Mouse (Mus musculus): ENCODE measurements around the gene Grk5. TPM values are rescaled to one million over a fixed set of nuclear protein-coding genes. Genes with fewer than 3 reads are reported as not detected.

Grk5 gene
- polyA plus RNA-seq, 1 experiment from 2014 or later = 2.0 TPM

DNA sequence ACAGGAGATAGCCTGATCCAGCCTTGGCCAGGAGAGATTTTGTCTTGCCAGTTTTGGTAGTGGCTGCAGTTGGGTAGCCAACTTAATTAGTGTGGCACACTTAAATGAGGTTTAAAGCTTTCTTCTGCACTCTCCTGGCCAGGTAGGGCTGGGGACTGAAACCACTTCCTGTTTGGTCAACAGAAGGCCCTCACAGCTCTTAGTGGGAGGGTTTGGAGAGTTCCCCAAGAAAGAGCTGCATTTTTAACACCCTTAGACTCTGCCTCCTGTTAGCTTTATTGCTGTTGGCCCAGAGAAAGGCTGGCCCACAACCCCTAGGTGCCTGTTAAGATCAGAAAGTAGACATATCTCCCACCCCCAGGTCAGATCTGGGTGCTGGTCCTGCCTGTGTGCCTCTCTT is 45.5 kb downstream of the Grk5 start:
- no peaks in the 10 kb centered on the region for H3K9me3 ChIP-seq (replicated peaks; ENCODE audit: control insufficient read depth, low read length)
- H3K27me3 ChIP-seq (replicated peaks; ENCODE audit: control insufficient read depth, insufficient read depth, low read length) = no peaks in the 10 kb centered on the region
- H3K27ac ChIP-seq (ENCODE audit: low read depth, low read length) = no peak overlapping the region
- no peaks in the 10 kb centered on the region for H3K4me1 ChIP-seq (ENCODE audit: control insufficient read depth, insufficient read depth, low read length)
- no peak overlapping the region for H3K9ac ChIP-seq (ENCODE audit: low read length)
- H3K4me2 ChIP-seq (ENCODE audit: low read length) = no peak overlapping the region
- no peak overlapping the region for H3K4me3 ChIP-seq (ENCODE audit: low read depth, low read length)
- no peaks in the 10 kb centered on the region for H3K36me3 ChIP-seq (ENCODE audit: control insufficient read depth, insufficient read depth, low read length)
- ATAC-seq (no peak), DNase-seq (ENCODE audit: low spot score) (no peak)

GRCm38 (mm10) chr19:60939954-60940379 is 50.4 kb downstream of the Grk5 start:
- Histone ChIP-seq H3K27me3 (replicated peaks; ENCODE audit: control insufficient read depth, insufficient read depth, low read length) (no peaks in the 10 kb centered on the region), H3K9ac (ENCODE audit: low read length) (no peak overlapping the region), H3K4me3 (ENCODE audit: low read depth, low read length) (no peak overlapping the region), H3K27ac (ENCODE audit: low read depth, low read length) (no peak overlapping the region), H3K9me3 (replicated peaks; ENCODE audit: control insufficient read depth, low read length) (no peaks in the 10 kb centered on the region), H3K36me3 (ENCODE audit: control insufficient read depth, insufficient read depth, low read length) (no peaks in the 10 kb centered on the region), H3K4me1 (ENCODE audit: control insufficient read depth, insufficient read depth, low read length) (no peaks in the 10 kb centered on the region), H3K4me2 (ENCODE audit: low read length) (no peak overlapping the region)
- 80% methylated on average over 1 of the region's 1 CpGs for WGBS
- peak; percentile 5 for DNase-seq (ENCODE audit: low spot score)
- no peak for ATAC-seq

DNA sequence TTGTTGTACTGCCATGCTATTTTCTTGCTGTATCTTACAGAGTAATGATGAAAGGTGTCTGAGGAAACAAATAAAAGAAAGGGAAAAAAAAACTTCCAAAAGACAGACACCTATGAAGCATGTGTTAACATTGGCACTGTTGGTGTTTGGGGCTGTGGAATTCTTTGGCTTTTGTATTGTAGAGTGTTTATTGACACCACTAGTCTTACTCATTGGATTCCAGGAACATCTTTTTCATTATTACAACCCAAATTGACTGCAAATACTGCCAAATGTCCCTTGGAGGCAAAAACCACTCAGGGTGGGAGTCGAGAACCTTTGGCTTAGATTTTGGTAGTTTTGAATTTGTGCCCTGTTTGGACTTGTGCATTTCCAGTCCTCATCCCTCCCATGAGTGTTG is 51.3 kb downstream of the Grk5 start:
- ATAC-seq = no peak
- H3K27ac ChIP-seq (ENCODE audit: low read depth, low read length) = no peak overlapping the region
- no peaks in the 10 kb centered on the region for H3K36me3 ChIP-seq (ENCODE audit: control insufficient read depth, insufficient read depth, low read length)
- H3K27me3 ChIP-seq (replicated peaks; ENCODE audit: control insufficient read depth, insufficient read depth, low read length) = no peaks in the 10 kb centered on the region
- 91% methylated on average over 1 of the region's 1 CpGs for WGBS
- no peaks in the 10 kb centered on the region for H3K4me1 ChIP-seq (ENCODE audit: control insufficient read depth, insufficient read depth, low read length)
- H3K9me3 ChIP-seq (replicated peaks; ENCODE audit: control insufficient read depth, low read length) = no peaks in the 10 kb centered on the region
- no peak overlapping the region for H3K9ac ChIP-seq (ENCODE audit: low read length)
- H3K4me3 ChIP-seq (ENCODE audit: low read depth, low read length) = no peak overlapping the region
- H3K4me2 ChIP-seq (ENCODE audit: low read length) = no peak overlapping the region
- DNase-seq (ENCODE audit: low spot score) = no peak

- H3K4me3 ChIP-seq (ENCODE audit: low read depth, low read length) = no peak overlapping the region
- DNase-seq (ENCODE audit: low spot score) (peak; percentile 11), ATAC-seq (no peak)
- H3K4me1 ChIP-seq (ENCODE audit: control insufficient read depth, insufficient read depth, low read length) = no peaks in the 10 kb centered on the region
- no peaks in the 10 kb centered on the region for H3K27me3 ChIP-seq (replicated peaks; ENCODE audit: control insufficient read depth, insufficient read depth, low read length)
- H3K4me2 ChIP-seq (ENCODE audit: low read length) = no peak overlapping the region
- no peaks in the 10 kb centered on the region for H3K9me3 ChIP-seq (replicated peaks; ENCODE audit: control insufficient read depth, low read length)
- WGBS = 57% methylated on average over 3 of the region's 3 CpGs
- no peaks in the 10 kb centered on the region for H3K36me3 ChIP-seq (ENCODE audit: control insufficient read depth, insufficient read depth, low read length)
- no peak overlapping the region for H3K27ac ChIP-seq (ENCODE audit: low read depth, low read length)
- H3K9ac ChIP-seq (ENCODE audit: low read length) = no peak overlapping the region
Observed at GRCm38 (mm10) chr19:60945801-60946311, 56.3 kb downstream of the Grk5 start.

DNA sequence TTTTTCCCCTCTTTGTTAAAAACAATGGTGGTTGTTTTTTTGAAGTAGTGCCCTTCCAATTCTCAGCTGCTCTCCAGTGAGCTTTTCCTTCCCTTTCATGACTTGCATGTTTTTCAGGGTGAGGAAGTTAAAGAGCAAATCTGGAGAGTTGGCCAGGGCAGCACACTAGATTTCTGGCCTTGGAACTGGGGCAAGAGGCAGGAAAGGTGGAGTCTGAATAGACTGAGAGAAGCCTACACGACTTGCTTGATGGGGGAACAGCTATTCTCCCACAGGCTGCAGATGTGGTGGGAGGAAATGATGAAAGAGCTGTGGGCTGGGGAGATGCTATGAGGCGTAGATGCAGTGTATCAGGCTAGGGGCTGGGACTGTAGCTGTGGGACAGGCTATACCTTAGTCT is 57.1 kb downstream of the Grk5 start:
- Histone ChIP-seq H3K27me3 (replicated peaks; ENCODE audit: control insufficient read depth, insufficient read depth, low read length) (no peaks in the 10 kb centered on the region), H3K36me3 (ENCODE audit: control insufficient read depth, insufficient read depth, low read length) (no peaks in the 10 kb centered on the region), H3K27ac (ENCODE audit: low read depth, low read length) (no peak overlapping the region), H3K4me2 (ENCODE audit: low read length) (no peak overlapping the region), H3K9me3 (replicated peaks; ENCODE audit: control insufficient read depth, low read length) (no peaks in the 10 kb centered on the region), H3K4me3 (ENCODE audit: low read depth, low read length) (no peak overlapping the region), H3K9ac (ENCODE audit: low read length) (no peak overlapping the region), H3K4me1 (ENCODE audit: control insufficient read depth, insufficient read depth, low read length) (no peaks in the 10 kb centered on the region)
- DNase-seq (ENCODE audit: low spot score) (no peak), ATAC-seq (no peak)
- WGBS = 74% methylated on average over 2 of the region's 2 CpGs

GRCm38 (mm10) chr19:60948996-60949395 is 59.4 kb downstream of the Grk5 start:
- 9% methylated on average over 1 of the region's 1 CpGs for WGBS
- no peak overlapping the region for H3K9ac ChIP-seq (ENCODE audit: low read length)

DNA sequence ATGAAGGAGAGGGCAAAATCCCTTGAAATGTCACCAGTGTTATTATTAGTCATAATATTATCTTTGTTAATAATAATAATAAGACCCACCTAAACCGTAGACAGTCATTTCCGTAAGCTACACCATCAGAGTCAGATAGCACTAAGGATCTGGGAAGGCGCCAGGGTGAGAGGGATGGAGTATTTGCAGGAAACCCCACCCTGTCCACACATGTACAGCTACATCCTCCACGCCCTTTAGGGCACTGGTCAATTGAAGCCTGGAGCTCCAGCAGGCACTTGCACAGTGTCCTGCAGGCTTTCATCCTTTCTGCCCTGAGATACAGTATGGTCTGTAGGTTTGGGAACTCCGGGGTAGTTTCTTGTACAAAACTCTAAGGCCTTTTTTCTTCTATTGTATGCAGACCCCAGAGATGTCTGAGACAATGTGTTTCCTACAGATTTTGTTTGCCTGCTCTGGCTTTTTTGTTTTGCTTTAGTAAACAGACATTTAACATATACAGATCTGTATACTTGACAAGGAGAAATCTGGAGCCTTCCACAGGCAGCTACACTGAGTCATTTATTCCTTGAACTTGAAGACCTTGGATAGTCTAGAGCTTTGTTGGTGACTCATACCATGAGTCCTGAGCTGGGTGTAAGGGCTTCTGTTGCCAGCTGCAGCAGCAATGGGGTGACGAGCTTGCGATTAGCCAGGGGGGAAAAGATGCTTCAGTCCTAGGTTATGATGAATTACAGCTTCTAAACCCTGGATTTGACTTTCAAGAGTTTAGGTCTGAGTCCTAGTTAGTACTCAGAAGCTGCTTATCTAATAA is 60.7 kb downstream of the Grk5 start:
- 89% methylated on average over 7 of the region's 7 CpGs for WGBS
- no peak overlapping the region for H3K4me3 ChIP-seq (ENCODE audit: low read depth, low read length)
- ATAC-seq = no peak
- no peaks in the 10 kb centered on the region for H3K9me3 ChIP-seq (replicated peaks; ENCODE audit: control insufficient read depth, low read length)
- H3K4me1 ChIP-seq (ENCODE audit: control insufficient read depth, insufficient read depth, low read length) = no peaks in the 10 kb centered on the region
- no peak overlapping the region for H3K9ac ChIP-seq (ENCODE audit: low read length)
- no peaks in the 10 kb centered on the region for H3K27me3 ChIP-seq (replicated peaks; ENCODE audit: control insufficient read depth, insufficient read depth, low read length)
- no peak overlapping the region for H3K4me2 ChIP-seq (ENCODE audit: low read length)
- no peak for DNase-seq (ENCODE audit: low spot score)
- no peak overlapping the region for H3K27ac ChIP-seq (ENCODE audit: low read depth, low read length)
- no peaks in the 10 kb centered on the region for H3K36me3 ChIP-seq (ENCODE audit: control insufficient read depth, insufficient read depth, low read length)

More at GRCm38 (mm10) chr19:60948996-60949395, 59.4 kb downstream of the Grk5 start:
- Histone ChIP-seq H3K36me3 (ENCODE audit: control insufficient read depth, insufficient read depth, low read length) (no peaks in the 10 kb centered on the region), H3K4me1 (ENCODE audit: control insufficient read depth, insufficient read depth, low read length) (no peaks in the 10 kb centered on the region), H3K4me2 (ENCODE audit: low read length) (no peak overlapping the region), H3K27me3 (replicated peaks; ENCODE audit: control insufficient read depth, insufficient read depth, low read length) (no peaks in the 10 kb centered on the region), H3K27ac (ENCODE audit: low read depth, low read length) (no peak overlapping the region), H3K9me3 (replicated peaks; ENCODE audit: control insufficient read depth, low read length) (no peaks in the 10 kb centered on the region), H3K4me3 (ENCODE audit: low read depth, low read length) (no peak overlapping the region)
- ATAC-seq (no peak), DNase-seq (ENCODE audit: low spot score) (no peak)

- H3K4me1 ChIP-seq (ENCODE audit: control insufficient read depth, insufficient read depth, low read length) = no peaks in the 10 kb centered on the region
- H3K36me3 ChIP-seq (ENCODE audit: control insufficient read depth, insufficient read depth, low read length) = no peaks in the 10 kb centered on the region
- H3K4me2 ChIP-seq (ENCODE audit: low read length) = no peak overlapping the region
- H3K9me3 ChIP-seq (replicated peaks; ENCODE audit: control insufficient read depth, low read length) = no peaks in the 10 kb centered on the region
- WGBS = 96% methylated on average over 2 of the region's 2 CpGs
- H3K4me3 ChIP-seq (ENCODE audit: low read depth, low read length) = no peak overlapping the region
- DNase-seq (ENCODE audit: low spot score) = no peak
- no peak overlapping the region for H3K27ac ChIP-seq (ENCODE audit: low read depth, low read length)
- no peaks in the 10 kb centered on the region for H3K27me3 ChIP-seq (replicated peaks; ENCODE audit: control insufficient read depth, insufficient read depth, low read length)
- ATAC-seq = no peak
- H3K9ac ChIP-seq (ENCODE audit: low read length) = no peak overlapping the region
Observed at GRCm38 (mm10) chr19:60955131-60955530, 65.6 kb downstream of the Grk5 start.

DNA sequence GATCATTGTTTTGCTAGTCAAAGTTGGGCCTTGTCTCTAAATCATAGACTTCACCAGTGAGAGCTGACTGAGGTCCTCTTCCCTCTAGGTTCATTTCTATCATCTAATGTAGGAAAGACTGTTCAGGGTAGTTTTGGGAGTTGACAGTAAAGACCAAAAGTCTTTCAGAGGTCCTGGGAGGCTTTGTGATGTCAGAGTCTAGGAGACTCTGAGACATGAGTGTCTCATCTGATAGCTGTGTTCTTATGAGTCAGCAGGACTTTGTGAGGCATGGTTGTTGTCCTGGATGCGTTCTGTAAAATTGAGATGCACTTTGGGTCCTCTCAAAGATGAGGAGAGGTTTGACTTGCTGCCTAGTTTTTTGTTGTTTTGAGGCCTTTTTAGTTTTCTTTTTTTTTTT is 66.2 kb downstream of the Grk5 start:
- H3K9ac ChIP-seq (ENCODE audit: low read length) = no peak overlapping the region
- 94% methylated on average over 1 of the region's 1 CpGs for WGBS
- no peaks in the 10 kb centered on the region for H3K36me3 ChIP-seq (ENCODE audit: control insufficient read depth, insufficient read depth, low read length)
- no peaks in the 10 kb centered on the region for H3K9me3 ChIP-seq (replicated peaks; ENCODE audit: control insufficient read depth, low read length)
- H3K4me2 ChIP-seq (ENCODE audit: low read length) = no peak overlapping the region
- H3K27me3 ChIP-seq (replicated peaks; ENCODE audit: control insufficient read depth, insufficient read depth, low read length) = no peaks in the 10 kb centered on the region
- no peak overlapping the region for H3K4me3 ChIP-seq (ENCODE audit: low read depth, low read length)
- ATAC-seq (no peak), DNase-seq (ENCODE audit: low spot score) (no peak)
- H3K4me1 ChIP-seq (ENCODE audit: control insufficient read depth, insufficient read depth, low read length) = no peaks in the 10 kb centered on the region
- H3K27ac ChIP-seq (ENCODE audit: low read depth, low read length) = no peak overlapping the region
